Mouse (Mus musculus): ENCODE data around the gene Gadd45g. TPM values are rescaled to one million over a fixed set of nuclear protein-coding genes. Genes with fewer than 3 reads are reported as not detected.

The Gadd45g gene
- 17.5 to 34.3 TPM (median 24.0 TPM) in 3 replicates for total RNA-seq (2017)

DNA sequence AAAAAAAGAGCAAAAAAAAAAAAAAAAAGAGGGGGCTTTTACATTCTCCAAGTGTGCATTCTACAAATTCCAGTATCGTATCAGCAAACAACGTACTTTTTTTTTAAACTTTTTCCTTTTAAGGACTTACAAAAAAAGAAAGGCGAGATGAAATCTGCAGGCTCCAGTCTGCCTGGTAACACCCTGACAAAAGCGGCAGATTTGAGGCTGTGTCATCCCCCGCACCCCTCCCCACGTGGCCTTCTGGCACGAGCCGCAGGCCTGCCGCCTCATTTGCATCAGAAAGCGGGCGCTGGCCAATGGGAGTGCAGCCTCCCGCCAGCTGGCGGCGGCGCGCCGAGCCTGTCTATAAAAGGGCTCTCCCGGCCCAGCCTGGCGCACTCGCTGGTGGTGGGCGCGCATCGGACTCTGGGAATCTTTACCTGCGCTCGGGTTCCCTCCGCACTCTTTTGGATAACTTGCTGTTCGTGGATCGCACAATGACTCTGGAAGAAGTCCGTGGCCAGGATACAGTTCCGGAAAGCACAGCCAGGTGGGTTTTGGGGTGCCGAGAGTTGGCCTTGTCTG is at the start of gene Gadd45g:
Gene Gadd45g, plus strand, starts transcription at position 378 of the 567 bp plus-strand sequence.
- peak; percentile 70 for ATAC-seq (replicated peaks; ENCODE audit: insufficient number of reproducible peaks, low FRiP score, low TSS enrichment, poor library complexity, severe bottlenecking)

DNA sequence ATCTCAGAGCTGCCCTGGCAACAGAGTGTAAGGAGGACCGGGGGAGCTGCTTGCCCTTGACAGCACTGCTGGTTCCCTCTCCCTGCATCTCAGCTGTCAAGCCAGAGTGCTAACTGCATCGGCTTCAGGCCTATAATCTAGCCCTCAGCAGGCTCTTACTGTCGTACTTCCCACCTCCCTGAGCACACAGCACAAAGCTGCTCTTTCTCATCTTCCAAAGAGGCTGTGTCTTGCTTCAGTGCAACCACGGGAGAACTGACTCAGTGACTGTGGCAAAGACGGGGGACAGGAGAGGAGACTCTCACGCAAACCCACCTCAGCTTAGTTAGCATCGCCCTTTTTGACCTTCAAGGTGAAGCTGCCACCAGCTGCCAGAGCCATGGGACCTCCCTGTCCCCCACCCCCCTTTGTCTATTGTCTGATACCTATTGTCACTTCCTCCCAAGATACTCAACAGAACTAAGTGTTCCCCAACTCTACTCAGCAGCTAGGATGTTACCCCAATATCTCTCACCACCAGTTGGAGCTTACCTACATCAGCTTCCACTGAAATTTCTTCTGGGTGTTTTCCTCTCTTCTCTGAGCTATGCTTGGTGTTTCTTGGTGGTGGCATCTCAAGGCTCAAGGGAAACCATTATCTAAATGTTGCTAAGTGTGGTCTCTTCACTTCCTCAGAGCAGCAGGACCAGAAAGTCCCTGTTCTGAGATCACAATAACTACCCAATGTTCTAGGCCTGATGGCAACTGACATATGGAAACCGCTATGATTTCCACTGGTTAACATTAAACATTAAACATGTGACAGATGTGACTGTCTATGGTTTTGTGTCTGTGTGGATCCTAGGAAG is 48.4 kb upstream of the Gadd45g start:
- ATAC-seq (replicated peaks; ENCODE audit: insufficient number of reproducible peaks, low FRiP score, low TSS enrichment, poor library complexity, severe bottlenecking): no peak

DNA sequence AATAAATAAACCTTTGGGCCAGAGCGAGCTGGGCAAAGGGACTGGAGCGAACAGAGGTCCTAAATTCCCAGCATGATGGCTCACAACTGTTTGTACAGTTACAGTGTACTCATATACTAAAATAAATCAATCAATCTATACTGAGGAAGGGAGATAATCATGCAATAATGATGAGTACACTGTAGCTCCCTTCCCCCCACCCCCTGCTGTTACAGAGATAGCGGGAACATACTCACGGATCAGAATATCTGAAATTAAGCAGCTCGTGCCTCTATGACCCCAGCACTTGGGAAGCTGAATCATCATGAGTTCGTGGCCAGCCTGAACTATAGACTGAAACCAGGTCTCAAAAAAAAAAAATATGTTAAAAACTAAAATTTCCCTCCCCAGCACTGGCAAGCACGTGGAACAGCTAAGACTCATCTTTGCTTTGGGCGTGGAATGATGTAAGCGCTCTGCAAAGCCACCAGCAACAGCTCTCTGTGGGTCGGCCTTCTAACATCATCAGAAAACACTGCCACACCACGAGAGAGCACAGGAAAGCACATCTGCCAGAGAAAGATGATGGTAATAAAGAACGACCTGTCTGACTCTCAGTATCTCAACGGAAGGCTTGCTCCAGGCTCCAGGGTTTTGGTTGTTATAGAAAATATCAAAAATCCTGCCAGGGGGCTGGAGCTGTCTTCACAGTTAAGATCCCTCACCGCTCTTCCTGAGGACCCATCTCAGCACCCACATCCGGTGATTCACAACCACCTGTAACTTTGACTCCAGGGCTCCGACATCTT is 46.5 kb upstream of the Gadd45g start:
- no peak for ATAC-seq (replicated peaks; ENCODE audit: insufficient number of reproducible peaks, low FRiP score, low TSS enrichment, poor library complexity, severe bottlenecking)

DNA sequence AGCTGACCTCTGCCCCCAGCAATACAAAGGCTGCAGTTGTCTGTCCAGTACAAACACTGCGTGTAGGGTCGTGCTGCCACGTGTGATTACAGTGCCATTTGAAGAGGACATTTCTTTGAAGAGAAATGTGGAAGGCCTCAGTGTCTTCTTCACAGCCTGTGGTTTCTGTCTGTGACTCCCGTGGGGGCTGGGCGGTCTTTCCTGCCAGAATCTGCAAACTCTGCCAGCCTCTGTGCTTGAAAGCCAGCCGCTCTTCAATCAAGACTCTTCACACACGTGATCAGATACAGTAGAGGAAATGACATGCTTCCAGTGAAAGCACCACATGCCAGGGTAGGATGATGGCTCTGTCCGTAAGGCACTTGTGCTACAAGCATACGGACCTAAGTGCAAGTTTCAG is 45.6 kb upstream of the Gadd45g start:
- ATAC-seq (replicated peaks; ENCODE audit: insufficient number of reproducible peaks, low FRiP score, low TSS enrichment, poor library complexity, severe bottlenecking): peak; percentile 48

DNA sequence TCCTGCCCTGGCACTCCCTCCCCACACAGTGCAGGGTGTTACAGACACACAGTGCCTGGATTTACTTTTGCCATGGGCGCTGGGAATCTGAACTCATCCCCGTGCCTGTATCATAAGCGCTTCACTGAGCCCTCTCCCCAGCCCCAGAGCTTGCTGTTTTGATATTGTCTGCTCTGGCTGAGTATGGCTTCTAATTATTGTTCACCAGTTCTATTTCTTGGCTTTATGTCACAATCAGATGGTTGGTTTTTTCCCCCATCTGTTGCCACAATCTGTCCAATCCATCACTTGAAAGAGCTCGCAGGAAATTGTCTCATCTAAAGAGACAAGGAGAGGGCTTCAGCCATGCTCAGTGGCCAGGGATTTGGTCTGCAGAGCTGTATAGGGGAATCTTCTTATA is 40.8 kb upstream of the Gadd45g start:
- no peak for ATAC-seq (replicated peaks; ENCODE audit: insufficient number of reproducible peaks, low FRiP score, low TSS enrichment, poor library complexity, severe bottlenecking)

DNA sequence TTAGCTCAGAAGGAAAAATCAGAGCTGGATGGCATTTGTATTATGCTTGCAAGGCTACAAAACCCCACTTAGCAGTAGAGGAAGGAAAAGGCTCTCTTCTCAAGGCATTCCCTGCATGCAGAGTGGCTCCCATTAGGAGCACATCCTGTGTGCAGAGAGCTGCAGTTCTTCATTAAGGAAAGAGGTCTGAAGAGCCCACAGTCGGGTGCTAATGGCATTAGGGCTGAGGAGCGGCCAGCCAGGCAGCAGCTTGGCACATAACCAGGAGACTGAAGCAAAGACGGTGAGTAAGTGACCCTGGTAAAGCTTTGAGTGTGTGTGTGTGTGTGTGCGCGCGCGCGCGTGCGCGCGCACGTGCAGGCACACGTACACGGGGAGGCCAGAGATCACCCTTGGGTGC is 40.3 kb upstream of the Gadd45g start:
- no peak for ATAC-seq (replicated peaks; ENCODE audit: insufficient number of reproducible peaks, low FRiP score, low TSS enrichment, poor library complexity, severe bottlenecking)

DNA sequence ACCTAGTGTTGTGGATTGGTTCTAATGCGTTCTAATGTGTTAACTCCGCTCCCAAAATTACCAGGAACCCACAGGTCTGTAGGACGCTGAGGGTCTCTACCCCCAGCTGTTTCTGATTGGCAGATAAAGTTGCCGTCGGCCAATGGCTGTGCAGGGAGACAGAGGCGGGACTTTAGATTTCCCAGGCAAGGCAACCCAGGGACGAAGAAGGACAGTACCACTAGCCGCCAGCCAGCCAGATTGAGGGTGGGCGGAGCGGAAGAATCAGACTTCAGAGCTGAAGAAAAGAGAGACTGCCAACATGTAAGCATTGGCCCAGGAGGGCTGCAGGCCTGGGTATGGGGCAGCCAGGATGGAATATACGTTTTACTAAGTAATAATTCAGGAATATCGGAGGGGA is 38.3 kb upstream of the Gadd45g start:
- no peak for ATAC-seq (replicated peaks; ENCODE audit: insufficient number of reproducible peaks, low FRiP score, low TSS enrichment, poor library complexity, severe bottlenecking)

DNA sequence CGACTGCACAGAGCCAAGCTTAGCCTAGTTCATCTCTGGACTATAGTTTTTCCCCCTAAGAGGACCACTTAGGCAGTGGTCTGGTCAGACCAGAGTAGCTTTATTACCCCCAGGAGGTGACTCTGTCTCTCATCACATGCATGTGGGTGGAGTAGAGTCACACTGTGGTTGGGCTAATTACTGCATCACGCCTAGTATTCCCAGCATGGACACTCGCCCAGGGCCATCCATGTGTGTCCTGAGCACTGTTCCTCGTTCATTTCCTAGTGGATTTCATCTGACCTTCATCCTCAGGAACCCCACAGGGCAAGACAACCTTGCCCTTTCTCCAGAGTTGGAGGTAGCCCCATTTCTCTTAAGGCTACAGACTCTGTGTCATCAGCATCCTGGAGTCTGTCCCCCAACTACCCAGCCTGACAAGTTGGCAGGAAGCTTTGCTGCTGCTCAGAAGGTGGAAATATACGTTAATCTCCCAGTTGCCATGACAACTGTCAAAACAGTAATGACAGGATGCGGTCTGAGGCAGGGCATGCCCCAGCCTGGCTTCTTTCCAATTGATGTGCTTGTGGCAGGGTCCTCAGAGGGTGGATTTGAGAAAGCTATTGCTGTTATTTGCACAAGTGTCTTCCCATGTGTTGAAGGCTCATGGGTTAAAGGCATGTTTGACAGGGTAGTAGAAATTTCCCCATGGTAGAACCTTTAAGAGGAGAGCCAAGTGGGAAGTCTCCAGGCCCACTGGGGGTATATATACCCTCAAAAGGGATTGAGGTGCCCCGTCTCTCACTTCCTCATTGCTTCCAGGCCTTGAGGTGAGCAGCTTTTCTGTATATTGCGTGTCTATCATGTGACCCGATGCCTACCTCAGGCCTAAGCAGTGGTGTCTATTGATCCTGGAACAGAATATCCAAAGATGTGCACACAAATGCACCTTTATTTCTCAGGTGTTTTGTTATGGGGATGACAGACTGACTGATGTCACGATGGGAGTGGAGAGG is 32.6 kb upstream of the Gadd45g start:
- ATAC-seq (replicated peaks; ENCODE audit: insufficient number of reproducible peaks, low FRiP score, low TSS enrichment, poor library complexity, severe bottlenecking): peak; percentile 42

DNA sequence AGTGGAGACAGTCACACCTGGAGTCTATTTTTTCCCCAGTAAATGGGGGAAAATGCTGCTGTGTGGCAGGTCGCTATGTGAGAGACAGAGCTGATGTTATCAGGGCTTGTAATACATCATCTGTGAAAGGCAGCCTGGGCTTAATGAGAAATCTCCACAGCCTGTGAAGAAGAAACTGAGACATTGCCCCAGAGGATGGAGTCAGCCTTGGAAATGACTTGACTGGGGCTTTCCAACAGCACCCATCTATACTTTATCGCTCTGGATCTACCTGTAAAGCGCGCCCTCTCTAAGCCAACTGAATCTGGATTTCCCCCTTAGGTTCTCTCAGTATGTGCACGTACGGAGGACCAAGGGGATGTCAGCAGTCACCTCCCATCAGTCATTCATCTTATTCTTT is 31.8 kb upstream of the Gadd45g start:
- no peak for ATAC-seq (replicated peaks; ENCODE audit: insufficient number of reproducible peaks, low FRiP score, low TSS enrichment, poor library complexity, severe bottlenecking)

DNA sequence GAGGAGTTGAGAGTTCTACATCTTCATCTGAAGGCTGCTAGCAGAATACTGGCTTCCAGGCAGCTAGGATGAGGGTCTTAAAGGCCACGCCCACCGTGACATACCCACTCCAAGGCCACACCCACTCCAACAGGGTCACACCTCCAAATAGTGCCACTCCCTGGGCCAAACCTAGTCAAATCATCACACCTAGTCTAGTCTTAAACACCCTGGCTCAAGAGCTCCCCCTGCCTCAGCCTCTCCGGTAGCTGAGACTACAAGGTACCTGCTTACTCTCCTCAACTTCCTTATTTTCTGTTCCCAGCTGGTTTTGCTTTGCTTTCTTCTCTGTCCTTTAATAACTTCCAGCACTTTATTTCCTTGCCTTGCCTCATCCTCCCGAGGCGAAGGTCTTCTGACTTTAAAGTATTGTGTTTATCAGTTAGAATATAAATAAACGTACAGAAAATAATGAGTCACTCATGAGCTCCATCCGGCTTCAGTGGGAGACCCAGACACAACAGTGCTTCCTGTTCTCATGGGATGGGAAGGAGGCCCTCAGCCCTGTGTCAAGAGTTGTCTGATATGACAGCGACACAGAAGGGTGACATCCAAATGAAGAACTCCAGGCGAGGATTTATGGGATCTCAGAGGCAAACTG is 30.5 kb upstream of the Gadd45g start:
- ATAC-seq (replicated peaks; ENCODE audit: insufficient number of reproducible peaks, low FRiP score, low TSS enrichment, poor library complexity, severe bottlenecking): peak; percentile 51; the same call in 1 of the 2 replicates

DNA sequence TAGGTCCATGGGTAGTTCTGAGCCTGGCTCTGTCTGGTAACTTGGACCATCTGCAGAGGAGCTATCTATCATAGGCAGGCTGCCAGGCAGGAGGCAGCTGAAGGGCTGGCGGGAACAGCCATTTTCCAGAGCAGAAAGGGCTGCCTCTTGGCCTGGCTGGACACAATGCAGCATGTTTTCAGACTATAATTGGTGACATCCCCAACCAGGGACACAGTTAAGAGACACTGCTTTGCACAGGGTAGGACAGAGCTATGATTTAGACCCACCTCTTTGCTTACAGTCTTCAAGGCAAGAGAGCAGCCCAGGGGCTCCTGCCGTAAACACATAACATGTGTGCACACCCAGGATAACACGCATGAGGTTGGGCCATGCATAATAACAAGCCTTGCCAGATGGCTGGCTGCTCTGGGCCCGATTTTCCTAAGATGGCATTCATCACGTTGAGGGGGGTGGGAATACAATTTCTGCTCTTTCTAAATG is 29.9 kb upstream of the Gadd45g start:
- no peak for ATAC-seq (replicated peaks; ENCODE audit: insufficient number of reproducible peaks, low FRiP score, low TSS enrichment, poor library complexity, severe bottlenecking)

DNA sequence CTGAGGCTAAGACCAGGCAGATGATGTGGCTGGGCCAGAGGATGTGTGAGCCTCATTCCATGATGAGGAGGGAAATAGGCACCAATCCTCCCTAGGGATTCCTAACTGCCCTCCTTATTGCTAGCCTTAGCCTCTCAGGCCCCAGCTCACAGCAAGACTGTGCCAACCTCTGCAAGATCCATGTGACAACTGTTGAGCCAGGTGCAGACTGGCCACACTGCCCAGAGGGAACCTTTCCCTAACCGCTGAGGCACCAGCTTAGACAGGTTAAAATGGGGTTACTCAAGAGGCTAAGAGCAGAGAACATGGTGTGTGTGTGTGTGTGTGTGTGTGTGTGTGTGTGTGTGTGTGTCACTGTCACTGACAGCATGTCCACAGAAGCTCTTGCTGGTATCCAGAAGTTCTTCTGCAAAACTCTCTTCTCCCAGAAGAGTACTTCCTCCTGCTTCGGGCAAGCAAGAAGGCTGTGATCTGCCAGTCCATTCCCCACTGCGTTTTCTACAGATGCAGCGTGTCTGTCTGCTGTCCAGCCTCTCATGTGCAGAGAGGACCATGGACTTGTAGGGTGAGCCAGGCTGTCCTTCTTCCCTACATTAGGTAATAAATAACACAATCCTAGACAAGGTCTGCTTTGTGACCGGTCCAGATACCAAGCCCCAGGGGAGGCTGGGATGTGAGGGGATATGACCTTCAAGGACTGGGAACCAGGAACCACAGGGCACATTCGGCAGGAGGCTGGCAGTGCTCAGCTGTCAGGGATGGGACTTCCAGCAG is 28.1 kb upstream of the Gadd45g start:
- ATAC-seq (replicated peaks; ENCODE audit: insufficient number of reproducible peaks, low FRiP score, low TSS enrichment, poor library complexity, severe bottlenecking): no peak

DNA sequence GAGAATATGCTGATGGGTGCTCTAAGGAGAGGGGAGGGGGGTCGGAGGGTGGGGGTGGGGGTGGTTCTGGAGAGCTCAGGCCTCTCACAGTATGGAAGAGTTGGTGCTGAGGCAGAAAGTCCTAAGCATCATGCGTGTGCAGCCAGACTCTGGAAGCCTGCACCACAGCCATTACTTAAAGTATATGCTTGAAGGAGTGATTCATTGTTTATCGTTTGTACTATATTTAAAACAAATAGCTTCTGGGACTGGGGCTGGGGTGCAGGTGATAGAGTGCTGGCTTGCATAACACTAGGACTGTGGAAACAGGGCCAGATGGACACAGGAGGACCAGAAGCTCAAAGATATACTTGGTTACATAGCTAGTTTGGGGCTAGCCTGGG is 27.5 kb upstream of the Gadd45g start:
- ATAC-seq (replicated peaks; ENCODE audit: insufficient number of reproducible peaks, low FRiP score, low TSS enrichment, poor library complexity, severe bottlenecking): no peak

DNA sequence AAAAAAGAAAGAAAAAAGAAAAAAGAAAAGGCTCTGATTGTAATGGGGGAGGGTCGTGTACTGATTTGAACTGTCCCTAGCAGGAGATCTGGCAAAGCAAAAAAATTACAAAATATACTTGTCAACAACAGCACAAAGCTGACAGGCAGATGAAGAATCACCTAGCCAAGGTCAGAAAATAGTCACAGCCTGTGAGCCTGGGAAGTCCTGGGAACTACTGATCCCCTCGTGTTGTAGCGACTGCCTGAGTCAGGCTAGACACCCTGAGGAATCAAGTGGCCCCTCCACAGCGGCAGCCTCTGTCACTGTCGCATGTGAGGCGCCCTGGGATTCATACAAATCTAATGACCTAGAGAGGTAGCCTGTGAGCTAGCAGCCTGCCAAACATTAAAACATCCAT is 27.1 kb upstream of the Gadd45g start:
- no peak for ATAC-seq (replicated peaks; ENCODE audit: insufficient number of reproducible peaks, low FRiP score, low TSS enrichment, poor library complexity, severe bottlenecking)

DNA sequence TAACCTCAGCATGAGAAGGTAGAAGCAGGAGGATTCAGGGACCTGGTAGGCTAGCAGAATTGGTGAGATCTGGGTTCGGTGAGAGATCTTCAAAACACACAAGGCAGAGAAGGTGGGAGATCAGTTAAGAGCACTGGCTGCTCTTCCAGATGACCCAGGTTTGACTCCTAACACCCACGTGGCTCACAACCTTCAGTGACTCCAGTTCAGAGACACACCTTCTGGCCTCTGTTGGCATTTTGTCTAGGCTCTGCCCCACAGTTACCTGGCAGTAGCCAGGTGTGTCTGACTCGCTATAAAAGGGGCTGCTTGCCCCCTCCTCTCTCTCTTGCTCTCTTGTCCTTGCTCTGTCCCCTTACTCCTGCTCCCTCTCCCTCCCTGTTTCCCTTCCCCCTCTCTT is 24.5 kb upstream of the Gadd45g start:
- ATAC-seq (replicated peaks; ENCODE audit: insufficient number of reproducible peaks, low FRiP score, low TSS enrichment, poor library complexity, severe bottlenecking): no peak

DNA sequence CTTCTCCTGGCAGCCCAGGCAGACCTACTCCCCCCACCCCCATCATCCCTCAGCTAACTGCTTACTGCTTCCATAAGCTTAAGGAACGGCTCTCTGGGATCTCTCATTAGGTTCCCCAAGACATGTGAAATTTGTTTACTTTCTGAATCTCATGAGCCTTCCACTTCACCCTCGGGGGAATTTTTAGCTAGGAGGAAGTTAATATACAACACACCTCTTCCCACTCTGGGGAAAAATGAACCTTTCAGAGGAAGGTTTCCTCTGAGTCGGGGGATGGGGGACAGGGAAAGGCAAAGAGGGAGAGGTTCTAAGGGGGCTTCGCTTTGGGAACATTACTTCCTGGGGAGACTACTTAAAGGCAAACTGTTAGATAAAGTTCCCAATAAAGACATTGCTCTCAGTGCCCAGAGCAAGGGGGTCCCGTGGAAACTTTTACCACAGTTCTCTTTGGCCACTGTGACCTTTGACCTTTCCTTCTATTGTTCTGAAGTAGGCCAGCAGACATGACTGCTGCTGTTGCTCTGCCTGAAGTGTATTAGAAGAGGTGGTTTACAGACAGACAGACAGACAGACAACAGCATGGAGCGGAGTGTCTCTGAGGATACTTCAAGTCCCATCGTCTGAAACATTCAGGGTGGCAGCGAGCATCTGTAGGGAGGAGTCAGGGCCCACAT is 22.5 kb upstream of the Gadd45g start:
- no peak for ATAC-seq (replicated peaks; ENCODE audit: insufficient number of reproducible peaks, low FRiP score, low TSS enrichment, poor library complexity, severe bottlenecking)
